Mouse (Mus musculus): ENCODE measurements around the gene Cntn5. TPM values are rescaled to one million over a fixed set of nuclear protein-coding genes. Genes with fewer than 3 reads are reported as not detected.

Gene Cntn5
- total RNA-seq, 2 experiments from 2014 or later: not detected

DNA sequence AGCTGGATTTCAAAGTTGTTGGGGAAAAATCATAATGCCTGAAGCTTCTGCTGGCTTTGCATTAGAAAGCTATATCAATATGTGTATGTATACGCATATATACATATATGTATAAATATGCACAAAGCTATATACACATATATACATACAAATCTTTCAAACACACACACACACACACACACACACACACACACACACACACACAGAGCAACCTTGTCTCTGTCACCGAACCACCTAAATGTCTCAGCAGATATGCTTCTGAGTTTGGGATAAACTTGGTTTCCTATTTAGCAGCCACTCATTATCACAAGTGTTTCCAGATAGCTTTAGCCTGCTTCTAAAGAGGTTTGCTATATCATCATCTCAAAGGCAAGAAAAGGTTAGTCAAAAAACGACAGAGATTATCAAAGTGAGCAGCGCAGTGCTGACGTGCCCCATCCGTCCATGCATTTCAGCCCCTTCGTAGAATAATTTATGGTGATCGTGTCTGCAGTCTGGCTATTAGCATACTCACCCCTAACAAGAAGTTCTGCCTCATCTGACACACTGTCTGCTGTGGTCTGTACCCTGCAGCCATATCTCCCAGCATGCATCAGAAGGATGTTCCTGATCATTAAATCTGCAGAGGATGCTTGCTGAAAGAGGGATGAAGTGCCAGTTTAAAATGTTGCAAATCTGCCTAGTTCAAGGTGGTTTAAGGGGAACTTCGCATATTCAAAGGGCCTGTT is 1123.3 kb downstream of the Cntn5 start:
- no peak for ATAC-seq (replicated peaks; ENCODE audit: low FRiP score, poor library complexity, severe bottlenecking)

DNA sequence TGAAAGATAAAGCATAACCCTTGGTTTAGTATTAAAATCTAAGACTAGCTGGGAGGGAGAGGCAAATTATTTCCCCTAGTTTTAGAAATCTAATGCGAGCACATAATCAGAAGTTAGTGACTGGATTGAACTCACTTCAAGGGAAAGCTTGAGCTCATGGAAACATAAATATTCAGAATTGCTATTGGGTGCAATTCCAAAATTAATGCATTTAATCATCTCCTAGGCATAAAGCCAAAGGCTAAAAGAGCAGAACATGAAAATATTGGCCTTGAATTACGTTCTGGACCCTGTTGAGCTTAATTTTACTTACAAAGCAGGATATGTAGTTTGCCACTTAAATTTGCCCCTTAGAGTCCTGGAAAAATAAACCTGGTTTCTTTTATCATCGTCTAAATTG is 1124.9 kb downstream of the Cntn5 start:
- no peak for ATAC-seq (replicated peaks; ENCODE audit: low FRiP score, poor library complexity, severe bottlenecking)

DNA sequence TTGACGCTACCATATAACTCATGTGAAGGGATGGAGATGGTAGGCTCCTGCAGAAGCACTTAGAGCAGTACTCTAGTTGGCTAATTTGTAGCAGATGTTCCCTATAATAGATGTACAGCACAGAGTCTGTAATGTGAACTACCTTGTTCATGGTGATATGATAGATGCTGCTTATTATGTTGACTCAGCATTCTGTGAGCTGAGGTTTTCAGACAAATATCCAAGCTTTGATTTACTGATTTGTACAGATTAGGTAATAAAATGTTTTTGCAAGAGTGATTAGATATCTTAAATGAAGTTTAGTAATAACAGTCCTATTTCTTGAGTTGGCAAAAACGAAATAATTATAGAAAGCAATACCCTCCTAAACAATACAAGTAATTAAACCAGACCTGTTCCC is 1133.8 kb downstream of the Cntn5 start:
- no peak for ATAC-seq (replicated peaks; ENCODE audit: low FRiP score, poor library complexity, severe bottlenecking)

DNA sequence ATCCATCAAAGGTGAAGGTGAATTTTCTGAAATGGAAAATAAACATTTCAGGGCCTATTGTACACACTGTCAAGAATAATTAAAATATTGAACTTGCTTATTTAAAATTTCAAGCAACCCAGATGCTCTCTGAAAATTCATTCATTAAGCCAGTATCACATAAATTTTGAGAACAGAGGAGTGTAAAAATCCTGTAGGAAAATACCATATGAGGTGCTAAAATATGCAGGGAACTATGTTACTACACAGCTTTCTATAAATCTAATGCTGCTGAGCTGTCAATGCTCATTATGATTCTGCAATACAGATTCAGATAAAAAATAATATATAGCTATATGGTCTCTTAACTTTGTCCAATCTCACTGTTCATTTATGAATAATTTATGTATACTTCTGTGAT is 1134.9 kb downstream of the Cntn5 start:
- no peak for ATAC-seq (replicated peaks; ENCODE audit: low FRiP score, poor library complexity, severe bottlenecking)

DNA sequence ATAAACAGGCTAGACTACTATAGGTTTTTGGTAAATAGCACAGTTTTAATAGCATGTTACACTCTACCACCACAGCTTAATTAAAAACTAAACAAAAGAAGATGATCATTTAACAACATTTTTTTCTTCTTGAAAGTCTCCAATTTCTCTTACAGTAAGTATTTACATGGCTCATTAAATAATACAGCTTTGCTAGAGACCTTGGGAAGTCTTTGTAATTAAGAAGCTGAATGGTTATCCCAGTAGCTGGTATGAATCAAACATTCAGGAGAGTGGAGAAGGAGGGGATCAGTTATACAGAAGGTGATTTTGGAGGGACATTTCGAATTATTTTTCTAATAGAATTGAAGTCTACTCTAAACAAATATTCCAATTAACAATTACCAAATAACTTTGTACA is 1186.4 kb downstream of the Cntn5 start:
- no peak for ATAC-seq (replicated peaks; ENCODE audit: low FRiP score, poor library complexity, severe bottlenecking)

DNA sequence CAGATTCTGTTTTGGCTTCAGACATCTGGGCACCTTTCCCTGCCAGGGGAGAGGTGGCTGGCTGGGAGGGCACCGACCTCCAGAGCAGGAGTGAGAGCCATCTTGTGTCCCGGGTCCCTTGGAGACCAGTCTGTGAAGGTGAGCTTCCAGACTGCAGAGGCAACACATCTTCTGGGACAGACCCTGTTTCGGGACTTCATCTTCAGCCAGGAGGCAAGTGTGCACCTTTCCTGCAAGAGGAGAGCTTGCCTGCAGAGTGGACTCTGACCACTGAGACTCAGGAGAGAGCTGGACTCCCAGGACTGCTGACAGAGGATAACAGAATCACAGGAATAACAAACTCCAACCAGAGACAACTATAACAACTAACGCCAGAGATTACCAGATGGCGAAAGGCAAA is 1195.9 kb downstream of the Cntn5 start:
- ATAC-seq (replicated peaks; ENCODE audit: low FRiP score, poor library complexity, severe bottlenecking): no peak

DNA sequence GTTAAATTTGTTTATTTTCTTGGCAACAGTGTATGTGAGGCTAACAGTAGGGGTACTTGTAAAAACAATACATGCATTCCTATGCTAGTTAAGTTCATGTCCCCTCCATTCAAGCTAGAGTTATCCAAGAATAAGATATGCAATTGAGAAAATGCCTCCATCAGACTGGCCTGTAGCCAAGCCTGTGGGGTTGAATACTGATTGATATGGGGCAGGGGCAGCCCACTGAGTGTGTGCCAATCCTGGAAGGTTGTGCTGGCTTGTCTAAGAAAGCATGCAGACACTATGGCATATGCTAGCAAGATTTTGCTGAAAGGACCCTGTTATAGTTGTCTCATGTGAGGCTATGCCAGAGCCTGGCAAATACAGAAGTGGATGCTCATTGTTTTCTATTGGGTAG is 1196.8 kb downstream of the Cntn5 start:
- ATAC-seq (replicated peaks; ENCODE audit: low FRiP score, poor library complexity, severe bottlenecking): no peak

DNA sequence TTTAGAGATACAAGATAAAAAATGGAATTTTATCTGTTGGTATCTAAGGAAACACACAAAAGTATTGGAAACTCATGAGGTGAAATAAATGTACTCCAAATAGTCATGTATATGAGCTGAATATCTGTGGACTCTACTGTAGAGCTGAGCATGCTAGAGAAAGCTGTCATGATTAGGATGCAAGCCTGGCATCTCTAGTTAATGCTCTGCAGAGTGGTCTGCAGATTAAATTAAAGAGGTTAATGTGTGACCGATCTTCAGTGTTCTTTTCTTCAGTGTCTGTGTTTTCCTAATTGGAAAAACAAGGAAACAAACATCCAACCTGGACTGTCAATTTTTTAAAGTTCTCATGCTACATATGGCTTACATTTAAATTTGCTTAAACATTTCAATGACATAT is 1199.4 kb downstream of the Cntn5 start:
- ATAC-seq (replicated peaks; ENCODE audit: low FRiP score, poor library complexity, severe bottlenecking): no peak

DNA sequence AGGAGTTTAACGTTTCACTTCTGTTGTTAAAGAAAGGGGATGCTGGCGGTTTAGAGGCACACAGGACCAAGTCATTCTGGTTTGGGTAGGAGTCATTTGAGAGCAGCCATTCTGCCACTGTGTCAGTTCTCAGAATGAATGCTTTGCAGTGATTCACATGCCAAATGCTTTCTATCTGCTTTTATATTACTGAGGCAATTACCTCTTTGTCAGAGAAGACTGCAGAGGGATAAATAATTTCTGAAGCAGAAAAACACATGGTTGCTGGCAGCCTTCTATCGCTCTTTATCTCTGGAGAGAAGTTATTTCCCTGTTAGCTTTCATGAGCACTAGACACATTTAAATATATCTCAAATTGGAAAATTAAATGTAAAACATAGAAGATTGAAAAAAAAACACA is 1207.9 kb downstream of the Cntn5 start:
- no peak for ATAC-seq (replicated peaks; ENCODE audit: low FRiP score, poor library complexity, severe bottlenecking)

DNA sequence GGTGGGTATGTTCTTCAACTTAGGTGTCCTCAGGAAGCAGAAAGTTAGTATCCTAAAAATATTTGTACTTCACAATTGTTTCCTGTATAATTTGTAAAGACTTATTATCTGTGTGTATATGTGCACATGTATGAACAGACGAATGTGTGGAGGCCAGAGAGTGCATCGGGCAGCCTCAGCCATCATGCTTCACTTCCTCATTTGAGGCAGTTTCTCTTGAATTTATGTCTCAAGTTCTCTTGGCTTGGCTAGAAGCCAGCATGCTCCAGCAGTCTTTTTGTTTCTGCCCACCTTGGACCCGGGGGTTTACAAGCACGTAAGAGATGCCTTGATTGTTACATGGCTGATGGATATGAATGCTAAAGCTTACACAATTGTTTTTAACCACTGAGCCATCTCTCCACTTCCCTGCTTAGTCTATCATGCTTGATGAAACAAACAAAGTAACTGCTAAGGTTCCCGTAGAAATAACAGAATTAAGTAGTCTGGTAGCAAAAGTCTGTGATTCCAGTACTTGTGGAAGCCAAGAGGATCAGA is 1222.2 kb downstream of the Cntn5 start:
- no peak for ATAC-seq (replicated peaks; ENCODE audit: low FRiP score, poor library complexity, severe bottlenecking)

DNA sequence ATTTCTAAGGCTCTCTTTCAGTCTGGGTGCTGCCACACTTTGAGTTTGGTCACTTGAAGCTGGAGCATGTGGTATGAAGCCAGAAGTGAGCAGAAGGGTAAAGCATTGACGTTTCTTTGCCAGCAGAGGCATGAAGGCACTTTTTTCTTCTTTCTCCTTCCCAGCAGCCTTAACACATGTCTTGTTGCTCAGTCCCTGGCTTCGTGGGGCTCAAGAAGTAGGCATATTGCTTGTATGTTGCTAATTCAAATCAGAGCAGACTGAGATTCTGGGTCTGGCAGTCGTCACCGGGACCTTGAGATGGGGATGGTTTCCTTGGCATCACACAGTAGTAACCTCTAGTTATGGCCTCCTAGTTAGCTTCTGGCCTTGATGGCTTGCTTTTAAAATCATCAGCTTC is 1228.5 kb downstream of the Cntn5 start:
- no peak for ATAC-seq (replicated peaks; ENCODE audit: low FRiP score, poor library complexity, severe bottlenecking)

DNA sequence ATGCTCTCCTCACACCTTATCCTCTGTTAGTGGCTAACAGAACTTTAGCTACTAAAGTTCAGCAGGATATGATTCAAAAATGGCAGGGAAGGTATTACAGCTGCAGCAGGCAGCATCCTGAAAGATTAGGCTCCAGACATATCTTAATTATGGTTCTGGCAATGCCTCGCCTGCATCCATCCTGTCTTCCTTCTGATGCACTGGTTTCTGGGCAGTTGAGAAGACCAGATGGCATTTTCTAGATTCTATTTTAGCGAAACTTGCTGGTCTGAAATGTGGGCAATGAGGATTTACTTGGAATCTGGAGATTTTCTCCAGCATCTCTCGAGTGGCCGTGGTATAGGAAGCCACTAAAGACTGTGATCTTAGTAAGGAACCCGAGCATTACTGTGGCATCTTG is 1230.0 kb downstream of the Cntn5 start:
- no peak for ATAC-seq (replicated peaks; ENCODE audit: low FRiP score, poor library complexity, severe bottlenecking)

DNA sequence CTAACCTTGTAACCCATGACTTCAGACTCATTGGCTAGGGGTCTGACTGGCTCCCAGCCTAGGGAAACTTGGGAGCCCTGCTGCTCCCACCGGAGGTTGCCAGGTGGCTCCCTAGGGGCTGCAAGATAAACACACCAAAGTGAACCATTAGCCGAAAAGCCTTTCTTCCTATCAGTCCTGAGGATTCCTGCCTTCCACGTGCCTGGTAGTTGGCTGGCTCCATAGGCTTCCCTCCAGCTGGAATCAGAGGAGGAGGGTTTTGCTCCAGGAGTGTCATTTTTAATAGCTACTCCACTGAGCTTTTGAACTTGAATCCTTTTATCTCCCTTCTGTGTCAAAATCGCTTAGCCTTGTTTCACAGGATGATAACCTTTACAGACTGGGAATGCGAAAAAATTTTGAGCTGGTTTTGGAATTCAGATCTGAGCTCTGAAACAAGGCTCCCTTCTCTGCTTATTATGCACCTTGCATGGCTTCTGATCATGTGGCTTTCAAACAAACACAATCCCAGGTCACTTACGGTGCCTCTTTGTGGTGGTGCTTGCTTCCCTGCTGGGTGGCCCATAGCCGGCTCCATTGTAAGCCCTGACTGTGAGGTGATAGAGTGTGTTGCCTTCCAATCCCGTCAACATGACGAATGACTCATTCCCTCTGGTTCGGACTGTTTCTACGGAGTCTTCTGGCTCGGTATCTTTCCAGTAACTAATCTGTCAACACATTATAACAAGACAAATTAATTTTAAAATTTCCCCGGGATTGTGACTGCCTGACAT is 1231.1 kb downstream of the Cntn5 start:
- no peak for ATAC-seq (replicated peaks; ENCODE audit: low FRiP score, poor library complexity, severe bottlenecking)

DNA sequence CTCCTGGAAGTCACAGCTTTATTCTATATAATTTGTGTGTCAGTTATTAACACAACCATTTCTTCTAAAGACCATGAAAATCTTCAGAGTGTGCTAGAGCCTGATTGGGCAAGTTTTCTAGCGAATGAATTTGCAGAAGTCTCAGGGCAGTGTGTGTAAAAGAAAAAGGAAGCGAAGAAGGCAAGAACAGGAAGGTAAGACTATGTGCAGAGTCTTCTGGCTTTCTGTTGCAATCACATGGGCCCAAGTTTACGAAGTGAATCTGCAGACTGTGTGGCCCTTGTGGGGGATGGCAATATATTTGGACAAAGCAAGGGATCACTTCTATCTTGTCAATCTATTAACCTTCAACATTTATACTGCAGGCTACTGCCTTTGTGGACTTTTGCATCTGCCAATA is 1251.1 kb downstream of the Cntn5 start:
- no peak for ATAC-seq (replicated peaks; ENCODE audit: low FRiP score, poor library complexity, severe bottlenecking)

DNA sequence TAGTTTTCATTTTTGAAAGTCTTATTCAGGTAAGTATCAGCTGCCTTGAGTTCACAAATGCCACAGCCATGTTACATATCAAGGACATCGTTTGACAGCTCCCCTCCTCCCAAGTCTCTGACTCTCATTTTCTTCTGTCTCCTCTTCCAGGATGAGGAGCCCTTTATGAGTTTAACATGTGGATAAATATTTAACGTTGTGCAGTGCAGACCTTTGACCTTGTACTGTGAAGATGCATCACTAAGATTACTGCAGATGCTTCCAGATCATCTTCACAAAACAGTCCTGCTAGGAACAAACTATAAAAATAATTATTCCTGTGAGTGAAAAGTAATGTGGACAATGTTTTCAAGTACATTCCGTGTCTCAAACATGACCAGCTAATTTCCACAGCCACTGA is 1257.2 kb downstream of the Cntn5 start:
- ATAC-seq (replicated peaks; ENCODE audit: low FRiP score, poor library complexity, severe bottlenecking): no peak

DNA sequence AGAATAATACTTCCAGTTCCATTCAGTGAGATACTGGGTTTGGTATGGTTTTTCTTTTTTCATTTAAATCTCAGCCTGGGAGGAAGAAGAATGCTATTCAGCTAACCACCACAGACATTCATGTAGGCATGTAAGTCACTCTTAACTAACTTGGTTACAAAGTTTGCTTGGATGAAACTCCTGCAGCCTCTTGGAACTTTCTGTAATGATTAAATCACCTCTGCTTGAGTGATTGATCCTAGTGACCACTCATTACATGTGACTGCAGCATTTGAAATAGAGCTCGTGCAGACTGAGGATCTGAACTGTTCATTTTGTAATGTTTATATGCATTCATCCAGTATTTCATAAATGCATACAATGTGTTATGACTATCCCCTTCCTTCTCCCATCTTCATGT is 1258.3 kb downstream of the Cntn5 start:
- no peak for ATAC-seq (replicated peaks; ENCODE audit: low FRiP score, poor library complexity, severe bottlenecking)

All from erythroid progenitor cell, adult 5-6 weeks (primary cell).